Mouse (Mus musculus) stomach, embryonic 16.5 days (tissue): ENCODE data around the gene Il13. TPM values are rescaled to one million over a fixed set of nuclear protein-coding genes. Genes with fewer than 3 reads are reported as not detected.

Experiments
- ATAC-seq: fragments of 200-750 bp; cut with Nextera tagmentation; 2 replicates; pipeline ENCODE4 v1.8.0; 2017; ENCODE audit warnings: moderate number of reproducible peaks, moderate TSS enrichment; ENCODE audit not compliant: insufficient read depth, low FRiP score
- H3K27ac ChIP-seq: fragments of 300-500 bp; sonication (generic); 2 replicates; pipeline ENCODE4 v1.5.1; 2014; ENCODE audit warnings: low read length
- H3K27me3 ChIP-seq: fragments of 300-500 bp; sonication (generic); 2 replicates; pipeline ENCODE4 v1.6.1; 2014; ENCODE audit warnings: low read length, control low read depth, mixed read lengths; ENCODE audit not compliant: control insufficient read depth, insufficient read depth
- H3K36me3 ChIP-seq: fragments of 300-500 bp; sonication (generic); 2 replicates; pipeline ENCODE4 v1.6.1; 2014; ENCODE audit warnings: low read length; ENCODE audit not compliant: control insufficient read depth, insufficient read depth
- H3K4me1 ChIP-seq: fragments of 300-500 bp; sonication (generic); 2 replicates; pipeline ENCODE4 v1.6.1; 2014; ENCODE audit warnings: low read length, control low read depth, mixed read lengths; ENCODE audit not compliant: control insufficient read depth, insufficient read depth
- H3K4me2 ChIP-seq: fragments of 300-500 bp; sonication (generic); 2 replicates; pipeline ENCODE4 v1.6.1; 2014; ENCODE audit warnings: low read depth, low read length, mixed read lengths
- H3K4me3 ChIP-seq: fragments of 300-500 bp; sonication (generic); replicated peaks from 2 replicates; pipeline ENCODE4 v1.5.1; 2014; ENCODE audit warnings: mild to moderate bottlenecking, low read length
- H3K9ac ChIP-seq: fragments of 300-500 bp; sonication (generic); 2 replicates; pipeline ENCODE4 v1.6.1; 2014; ENCODE audit warnings: low read length
- H3K9me3 ChIP-seq: fragments of 300-500 bp; sonication (generic); replicated peaks from 2 replicates; pipeline ENCODE4 v1.6.1; 2016; ENCODE audit warnings: low read length, control low read depth; ENCODE audit not compliant: control insufficient read depth
- WGBS: fragments of 180-500 bp; shearing (Covaris S2); extraction: QIAGEN DNeasy Blood & Tissue Kit; methylation state at CpG from one replicate; pipeline ENCODE4 v1.1.7; 2014; 5-methylcytosine and 5-hydroxymethylcytosine counted together
- polyA plus RNA-seq: library from polyadenylated mRNA; unstranded; fragments of >200 nt; fragmentation: Nextera tagmentation; extraction: Ambion mirVana; gene quantifications from 2 replicates; pipeline ENCODE4 v1.2.1, GENCODE M21; 2015

Gene Il13
- polyA plus RNA-seq, 1 experiment from 2014 or later: not detected

GRCm38 (mm10) chr11:53657381-53657780 lies 22.9 kb upstream of the Il13 start:
- no peak overlapping the region for H3K9ac ChIP-seq
- H3K36me3 ChIP-seq: peaks cover 5% of the 10 kb centered on the region; the same call in 1 of the 2 replicates
- H3K9me3 ChIP-seq: no peaks in the 10 kb centered on the region
- no peak overlapping the region for H3K27ac ChIP-seq
- H3K27me3 ChIP-seq: no peaks in the 10 kb centered on the region
- no peaks in the 10 kb centered on the region for H3K4me1 ChIP-seq
- WGBS: 84% methylated on average over 8 of the region's 8 CpGs
- no peak overlapping the region for H3K4me2 ChIP-seq
- H3K4me3 ChIP-seq: no peak overlapping the region
- no peak for ATAC-seq

- Histone ChIP-seq H3K36me3 (peaks cover 5% of the 10 kb centered on the region; the same call in 1 of the 2 replicates), H3K4me1 (no peaks in the 10 kb centered on the region), H3K4me2 (no peak overlapping the region), H3K27ac (no peak overlapping the region), H3K9ac (no peak overlapping the region), H3K9me3 (no peaks in the 10 kb centered on the region), H3K27me3 (no peaks in the 10 kb centered on the region), H3K4me3 (no peak overlapping the region)
- no peak for ATAC-seq
- 69% methylated on average over 9 of the region's 9 CpGs for WGBS
Measured at GRCm38 (mm10) chr11:53656558-53657202, 22.2 kb upstream of the Il13 start.

GRCm38 (mm10) chr11:53655043-53655442 lies 20.5 kb upstream of the Il13 start:
- Histone ChIP-seq H3K27ac (no peak overlapping the region), H3K36me3 (peaks cover 5% of the 10 kb centered on the region; the same call in 1 of the 2 replicates), H3K9me3 (no peaks in the 10 kb centered on the region), H3K4me3 (no peak overlapping the region), H3K9ac (no peak overlapping the region), H3K4me1 (no peaks in the 10 kb centered on the region), H3K27me3 (no peaks in the 10 kb centered on the region), H3K4me2 (no peak overlapping the region)
- ATAC-seq: peak; percentile 25; the same call in 1 of the 2 replicates
- 76% methylated on average over 5 of the region's 5 CpGs for WGBS

DNA sequence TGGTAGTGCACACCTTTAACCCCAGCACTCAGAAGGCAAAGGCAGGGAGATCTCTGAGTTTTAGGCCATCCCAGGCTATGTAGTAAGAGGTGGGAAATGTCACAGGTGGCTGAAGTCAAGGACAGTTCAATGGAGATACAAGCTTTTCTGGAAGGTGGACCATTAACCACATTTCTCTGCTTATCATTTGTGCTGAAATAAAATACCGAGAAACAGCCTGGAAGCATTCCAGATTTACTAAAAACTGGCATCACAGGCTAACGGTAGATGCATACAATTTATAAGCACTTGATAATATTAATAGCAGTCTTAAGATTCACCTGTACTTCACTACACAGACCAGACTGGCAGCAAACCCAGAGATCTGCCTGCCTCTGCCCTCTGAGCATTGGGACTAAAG lies 17.9 kb upstream of the Il13 start:
- no peaks in the 10 kb centered on the region for H3K9me3 ChIP-seq
- H3K27me3 ChIP-seq: no peaks in the 10 kb centered on the region
- 83% methylated on average over 2 of the region's 2 CpGs for WGBS
- no peak overlapping the region for H3K4me2 ChIP-seq
- no peaks in the 10 kb centered on the region for H3K4me1 ChIP-seq
- peaks cover 5% of the 10 kb centered on the region; the same call in 1 of the 2 replicates for H3K36me3 ChIP-seq
- no peak for ATAC-seq
- no peak overlapping the region for H3K4me3 ChIP-seq
- H3K27ac ChIP-seq: no peak overlapping the region
- H3K9ac ChIP-seq: no peak overlapping the region

GRCm38 (mm10) chr11:53651441-53651840 lies 16.9 kb upstream of the Il13 start:
- no peaks in the 10 kb centered on the region for H3K4me1 ChIP-seq
- ATAC-seq: no peak
- 89% methylated on average over 4 of the region's 4 CpGs for WGBS
- H3K27ac ChIP-seq: no peak overlapping the region
- H3K4me3 ChIP-seq: no peak overlapping the region
- H3K36me3 ChIP-seq: peaks cover 5% of the 10 kb centered on the region; the same call in 1 of the 2 replicates
- H3K9ac ChIP-seq: no peak overlapping the region
- H3K4me2 ChIP-seq: no peak overlapping the region
- no peaks in the 10 kb centered on the region for H3K27me3 ChIP-seq
- H3K9me3 ChIP-seq: no peaks in the 10 kb centered on the region

- H3K4me2 ChIP-seq: no peak overlapping the region
- no peak overlapping the region for H3K4me3 ChIP-seq
- no peaks in the 10 kb centered on the region for H3K36me3 ChIP-seq
- WGBS: 81% methylated on average over 5 of the region's 5 CpGs
- H3K27ac ChIP-seq: no peak overlapping the region
- H3K4me1 ChIP-seq: no peaks in the 10 kb centered on the region
- H3K9me3 ChIP-seq: no peaks in the 10 kb centered on the region
- no peak for ATAC-seq
- no peaks in the 10 kb centered on the region for H3K27me3 ChIP-seq
- no peak overlapping the region for H3K9ac ChIP-seq
Measured at GRCm38 (mm10) chr11:53644017-53644416, 9.5 kb upstream of the Il13 start.

- Histone ChIP-seq H3K4me3 (no peak overlapping the region), H3K27me3 (no peaks in the 10 kb centered on the region), H3K27ac (no peak overlapping the region), H3K4me1 (no peaks in the 10 kb centered on the region), H3K4me2 (no peak overlapping the region), H3K36me3 (no peaks in the 10 kb centered on the region), H3K9ac (no peak overlapping the region), H3K9me3 (no peaks in the 10 kb centered on the region)
- no peak for ATAC-seq
- WGBS: 69% methylated on average over 12 of the region's 12 CpGs
Measured at GRCm38 (mm10) chr11:53642744-53643279, 8.3 kb upstream of the Il13 start.

DNA sequence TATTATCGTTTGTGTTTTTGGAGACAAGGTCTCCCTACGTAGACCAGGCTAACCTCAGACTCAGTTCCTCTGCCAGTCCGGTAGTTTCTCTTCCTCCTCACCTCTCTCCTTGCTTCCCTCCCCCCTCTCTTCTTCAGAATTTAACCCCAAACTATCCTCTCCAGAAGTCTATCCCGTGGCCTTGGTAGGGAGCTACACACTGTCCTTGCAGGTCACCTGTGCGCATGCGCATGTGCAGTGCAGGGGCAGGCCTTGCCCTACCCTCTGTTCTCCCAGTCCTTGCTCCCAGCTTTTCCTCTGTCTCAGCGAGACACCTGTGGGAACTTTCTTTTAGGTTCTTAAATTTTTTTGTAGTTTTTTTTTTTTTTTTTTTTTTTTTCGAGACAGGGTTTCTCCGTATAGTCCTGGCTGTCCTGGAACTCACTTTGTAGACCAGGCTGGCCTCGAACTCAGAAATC lies 3.3 kb upstream of the Il13 start:
- 74% methylated on average over 10 of the region's 10 CpGs for WGBS
- Histone ChIP-seq H3K4me1 (0 out of 2 replicates have a peak, but pooled peaks cover 3% of the 10 kb centered on the region), H3K4me3 (no peak overlapping the region), H3K36me3 (no peaks in the 10 kb centered on the region), H3K27me3 (peaks cover 7% of the 10 kb centered on the region), H3K4me2 (no peak overlapping the region), H3K9ac (no peak overlapping the region), H3K9me3 (no peaks in the 10 kb centered on the region), H3K27ac (no peak overlapping the region)
- no peak for ATAC-seq

- WGBS: 22% methylated on average over 21 of the region's 21 CpGs
- Histone ChIP-seq H3K4me2 (no peak overlapping the region), H3K36me3 (no peaks in the 10 kb centered on the region), H3K4me3 (no peak overlapping the region), H3K4me1 (0 out of 2 replicates have a peak, but pooled peaks cover 3% of the 10 kb centered on the region), H3K27ac (no peak overlapping the region), H3K27me3 (peaks cover 7% of the 10 kb centered on the region), H3K9ac (no peak overlapping the region), H3K9me3 (no peaks in the 10 kb centered on the region)
- ATAC-seq: no peak
Measured at GRCm38 (mm10) chr11:53637046-53637802, 2.7 kb upstream of the Il13 start.
